Comparison of ENCODE assay signal across 17 mouse cellular contexts in genomic region chr8:115977152-115977551, GRCm38 (mm10).
DNase-seq lines count a peak whose midpoint lies in the region; ATAC-seq and TF ChIP-seq lines count a peak whose summit lies in the region.
"Had no signal": no experiment of that assay in that cellular context is flagged by ENCODE, and none has a peak within 500 bp of the region (broad histone marks: within the 10 kb centered on the region; RNA-seq: fewer than 3 reads in every experiment).

No protein-coding gene starts in this region.

- intact Hi-C loops in heart, postnatal 36 days (cut with DNase I) = no loop called here

- H3K4me2 ChIP-seq in kidney, postnatal 0 days (ENCODE audit: low read length) = no peak overlapping the region
- H3K4me2 ChIP-seq in kidney, embryonic 14.5 days (replicated peaks; ENCODE audit: low read depth, low read length) = no peak overlapping the region
- H3K4me2 ChIP-seq: embryonic facial prominence, embryonic 15.5 days; forebrain, embryonic 12.5 days; heart, embryonic 12.5 days; neural tube, embryonic 13.5 days had no signal

- 0 out of 2 replicates have a peak, but pooled peaks cover 3% of the 10 kb centered on the region for H3K27me3 ChIP-seq in heart, embryonic 10.5 days (ENCODE audit: insufficient read depth, poor library complexity, severe bottlenecking)
- no peaks in the 10 kb centered on the region for H3K27me3 ChIP-seq in kidney, postnatal 0 days (ENCODE audit: insufficient read depth, low read length)
- no peaks in the 10 kb centered on the region for H3K27me3 ChIP-seq in kidney, embryonic 14.5 days (ENCODE audit: control insufficient read depth, insufficient read depth, low read length)
- H3K27me3 ChIP-seq: embryonic facial prominence, embryonic 15.5 days; forebrain, embryonic 12.5 days; neural tube, embryonic 13.5 days had no signal

- H3K9ac ChIP-seq in kidney, postnatal 0 days (ENCODE audit: low read depth, low read length) = no peak overlapping the region
- H3K9ac ChIP-seq in kidney, embryonic 14.5 days (ENCODE audit: low read depth, low read length) = no peak overlapping the region
- H3K9ac ChIP-seq: embryonic facial prominence, embryonic 15.5 days; forebrain, embryonic 12.5 days; heart, embryonic 12.5 days; neural tube, embryonic 13.5 days had no signal

- TF ChIP-seq CTCF in kidney, postnatal 0 days (IDR thresholded peaks at IDR 0.05; ENCODE audit: low read depth) = no peak
- TF ChIP-seq CTCF in brain, embryonic 14.5 days (IDR thresholded peaks at IDR 0.05; ENCODE audit: borderline replicate concordance, extremely low read depth, insufficient read depth, insufficient read length) = no peak

- WGBS in heart, embryonic 10.5 days = 75% methylated on average over 4 of the region's 4 CpGs
- 34% methylated on average over 4 of the region's 4 CpGs for WGBS in kidney, postnatal 0 days
- WGBS in kidney, embryonic 14.5 days = 40% methylated on average over 4 of the region's 4 CpGs

- peak; percentile 56 for DNase-seq in heart, embryonic 10.5 days (ENCODE audit: low spot score)
- DNase-seq in heart, postnatal 36 days = no peak
- DNase-seq in kidney, postnatal 0 days (ENCODE audit: low spot score) = peak; percentile 20
- DNase-seq in brain, embryonic 14.5 days (ENCODE audit: low read depth) = peak; percentile 57
- peak; percentile 27 to 57 for DNase-seq in kidney, postnatal 25 days
- DNase-seq in right cerebral cortex, postnatal 10 days (ENCODE audit: low spot score in 2 of 2) = no peak
- DNase-seq: cerebellum, postnatal 14 days; embryo, embryonic 11 days; lung, adult 18-20 months; right cerebral cortex, postnatal 4 days; thymus, postnatal 36 days had no signal

- no peaks in the 10 kb centered on the region for H3K4me1 ChIP-seq in heart, embryonic 10.5 days
- H3K4me1 ChIP-seq in kidney, postnatal 0 days (replicated peaks; ENCODE audit: insufficient read depth, low read length) = no peaks in the 10 kb centered on the region
- no peaks in the 10 kb centered on the region for H3K4me1 ChIP-seq in kidney, embryonic 14.5 days (ENCODE audit: control insufficient read depth, insufficient read depth, low read length)
- H3K4me1 ChIP-seq: forebrain, embryonic 12.5 days; neural tube, embryonic 13.5 days had no signal

- no peak overlapping the region for H3K27ac ChIP-seq in heart, embryonic 10.5 days
- H3K27ac ChIP-seq in kidney, postnatal 0 days = no peak overlapping the region
- no peak overlapping the region for H3K27ac ChIP-seq in kidney, embryonic 14.5 days (ENCODE audit: low read depth, low read length)
- H3K27ac ChIP-seq: embryonic facial prominence, embryonic 15.5 days; forebrain, embryonic 12.5 days; neural tube, embryonic 13.5 days had no signal

- H3K9me3 ChIP-seq in heart, embryonic 10.5 days = no peaks in the 10 kb centered on the region
- H3K9me3 ChIP-seq in kidney, postnatal 0 days (replicated peaks; ENCODE audit: low read length) = no peaks in the 10 kb centered on the region
- no peaks in the 10 kb centered on the region for H3K9me3 ChIP-seq in kidney, embryonic 14.5 days (ENCODE audit: control insufficient read depth, low read length)
- H3K9me3 ChIP-seq: embryonic facial prominence, embryonic 15.5 days; forebrain, embryonic 12.5 days; heart, embryonic 12.5 days; neural tube, embryonic 13.5 days had no signal

- no peaks in the 10 kb centered on the region for H3K36me3 ChIP-seq in heart, embryonic 10.5 days
- no peaks in the 10 kb centered on the region for H3K36me3 ChIP-seq in kidney, postnatal 0 days (ENCODE audit: insufficient read depth, low read length)
- no peaks in the 10 kb centered on the region for H3K36me3 ChIP-seq in kidney, embryonic 14.5 days (ENCODE audit: control insufficient read depth, insufficient read depth, low read length)
- H3K36me3 ChIP-seq: embryonic facial prominence, embryonic 15.5 days; forebrain, embryonic 12.5 days; heart, embryonic 12.5 days; neural tube, embryonic 13.5 days had no signal

- TF ChIP-seq POLR2A in brain, embryonic 14.5 days (IDR thresholded peaks at IDR 0.05; ENCODE audit: borderline replicate concordance, extremely low read depth, insufficient read depth, insufficient read length, poor library complexity, severe bottlenecking) = no peak

- no peak for ATAC-seq in kidney, postnatal 0 days (replicated peaks; ENCODE audit: low FRiP score, low read depth)
- no peak for ATAC-seq in kidney, embryonic 14.5 days (ENCODE audit: low FRiP score, low TSS enrichment)
- ATAC-seq in inflammation-experienced regulatory T-cells, adult 6 months = no peak

- no peak overlapping the region for H3K4me3 ChIP-seq in heart, embryonic 10.5 days
- no peak overlapping the region for H3K4me3 ChIP-seq in kidney, postnatal 0 days (replicated peaks; ENCODE audit: low read depth, low read length)
- H3K4me3 ChIP-seq in kidney, embryonic 14.5 days (ENCODE audit: low read length) = no peak overlapping the region
- H3K4me3 ChIP-seq: embryonic facial prominence, embryonic 15.5 days; forebrain, embryonic 12.5 days; heart, embryonic 12.5 days; neural tube, embryonic 13.5 days had no signal

Comparison
In these comparisons a context has a peak if more than half of its experiments do, and no peak if none do; other contexts are left out.
1. DNase-seq: peak in heart, embryonic 10.5 days (single experiment), kidney, postnatal 0 days (single experiment), brain, embryonic 14.5 days (single experiment) and kidney, postnatal 25 days (2 of 2); none in heart, postnatal 36 days (0 of 2) and right cerebral cortex, postnatal 10 days (0 of 2).